Mouse (Mus musculus) mouse trophoblast stem cell (cell line): Measurements from ENCODE around the gene Hoxc12.

Source experiments
- in situ Hi-C, 2 experiments: fragments of 300-500 bp; cut with MseI, MboI; formaldehyde crosslinking; loops; 2 replicates in 1 of 2; 3 replicates in 1 of 2; pipeline ENCODE4 v1.15.1; 2025

The Hoxc12 gene

DNA sequence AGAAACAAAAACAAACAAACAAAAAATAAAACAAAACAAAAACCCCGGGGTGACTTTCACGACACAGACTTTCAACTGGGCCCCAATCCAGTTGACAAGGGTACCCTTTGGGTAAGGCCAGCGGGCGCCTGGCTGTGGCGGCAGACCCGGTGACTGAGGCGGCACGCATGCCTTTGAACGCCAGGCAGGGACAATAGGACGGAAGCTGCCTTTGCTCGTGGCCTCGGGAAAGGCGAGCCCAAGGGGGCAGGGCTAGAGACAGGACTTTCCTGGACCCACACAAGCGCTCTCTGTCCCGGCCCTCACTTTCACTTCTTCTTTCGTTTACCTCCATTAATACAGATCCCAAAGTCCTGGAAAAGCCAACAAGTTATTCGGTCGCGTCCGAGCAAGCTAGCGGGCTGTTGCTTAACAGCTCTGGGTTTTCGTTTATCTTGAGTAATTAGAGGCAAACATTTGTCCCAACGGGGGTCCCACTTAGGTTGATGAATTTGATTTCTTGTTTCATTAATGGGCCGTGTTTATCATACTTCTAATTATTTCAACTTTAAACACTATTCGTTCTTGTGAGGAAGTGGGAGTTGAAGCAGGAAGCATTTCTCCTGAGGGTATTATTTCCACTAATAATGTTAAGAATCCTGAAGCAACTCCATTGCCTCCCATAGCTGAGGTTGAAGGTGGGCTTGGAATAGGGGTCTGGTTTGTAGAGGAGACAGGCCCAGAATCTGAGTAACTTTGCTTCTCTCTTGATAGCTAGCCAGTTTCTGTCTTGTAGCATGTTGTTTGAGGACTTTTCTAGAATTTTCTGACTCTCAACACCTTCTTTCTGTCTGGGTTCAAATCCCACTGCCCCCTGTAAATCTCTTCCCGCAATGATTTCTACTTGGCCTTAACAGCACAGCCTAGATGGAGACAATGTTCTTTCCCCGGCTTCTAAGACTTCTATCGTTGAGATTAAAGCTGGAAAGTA, 27.4 kb downstream of the Hoxc12 start:
- in situ Hi-C loops, result no loop called here

DNA sequence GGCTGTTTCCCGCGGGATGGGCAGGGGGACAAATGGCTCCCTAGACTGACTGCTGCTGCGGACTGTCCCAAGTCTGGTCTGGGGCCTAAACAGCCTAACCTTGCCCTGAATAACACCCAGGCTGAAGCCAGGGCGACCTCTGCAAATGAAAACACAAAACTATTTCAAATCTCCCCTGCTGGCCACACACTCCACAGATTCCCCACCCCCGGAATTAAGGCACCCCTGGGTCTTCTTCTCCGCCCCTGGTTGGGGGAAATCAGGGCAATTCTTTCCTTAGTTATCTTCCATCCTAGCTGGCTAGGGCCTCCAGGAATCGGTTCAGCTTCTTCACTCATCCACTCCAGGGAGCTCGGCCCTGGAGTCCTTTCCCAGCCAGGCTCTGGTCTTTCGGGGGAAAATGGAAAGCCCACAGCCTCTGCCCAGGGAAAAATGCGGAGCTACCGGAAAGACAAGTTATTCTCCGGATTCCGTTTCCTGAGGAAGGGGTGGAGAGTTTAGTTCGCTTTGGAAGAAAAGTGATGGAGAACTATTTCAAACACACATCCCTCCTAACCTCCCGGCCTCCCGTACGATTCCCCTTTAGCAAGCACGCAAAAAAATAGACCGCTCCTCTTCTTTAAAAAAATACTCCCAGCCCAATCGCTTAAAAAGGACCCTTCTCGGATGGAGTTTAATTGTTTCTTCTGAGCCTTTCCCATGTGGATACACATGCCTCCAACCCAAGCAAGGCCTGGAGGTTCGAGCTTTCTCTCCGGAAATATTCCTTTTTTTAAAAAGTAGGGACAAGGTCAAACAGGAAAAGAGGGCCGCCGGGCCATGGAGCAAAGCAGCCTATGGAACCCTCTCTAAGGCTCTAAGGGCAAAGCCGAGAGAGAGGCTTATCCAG, 28.7 kb downstream of the Hoxc12 start:
- in situ Hi-C loops, result no loop called here

GRCm38 (mm10) chr15:102965892-102966775, 29.6 kb downstream of the Hoxc12 start:
- in situ Hi-C loops, result no loop called here

GRCm38 (mm10) chr15:102966776-102967311, 30.3 kb downstream of the Hoxc12 start, which contains the start of gene Hoxc10:
Gene Hoxc10, plus strand, starts transcription at chr15:102966796.
- in situ Hi-C loops, result no loop called here

- in situ Hi-C loops, result no loop called here
Observed at GRCm38 (mm10) chr15:102967312-102967510, 30.7 kb downstream of the Hoxc12 start, which contains the start of gene Hoxc5. Gene Hoxc5, plus strand, starts transcription at chr15:102967443.

- in situ Hi-C loops, result no loop called here
Observed at GRCm38 (mm10) chr15:102967511-102968397, 31.2 kb downstream of the Hoxc12 start.

DNA sequence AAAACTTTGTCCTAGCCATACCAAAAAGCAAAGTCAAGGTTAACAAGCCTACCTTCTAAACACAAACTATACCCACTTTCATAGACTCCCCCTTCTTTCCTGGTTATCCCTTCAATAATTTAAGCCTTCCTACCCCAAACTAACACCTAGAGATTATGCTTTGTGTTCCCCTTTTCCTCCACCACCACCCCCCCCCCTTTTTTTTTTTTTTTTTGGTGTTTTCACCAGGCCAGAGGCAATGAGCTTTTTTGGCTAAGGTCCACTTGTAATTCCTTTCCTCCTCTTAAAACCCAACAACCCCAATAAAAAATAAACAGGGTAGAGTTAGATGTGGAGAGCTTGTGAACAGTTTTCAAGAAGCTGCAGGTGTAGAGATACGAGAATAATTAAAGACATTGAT, 32.7 kb downstream of the Hoxc12 start:
- in situ Hi-C loops, result no loop called here

- in situ Hi-C loops, result no loop called here
Observed at GRCm38 (mm10) chr15:102970740-102971139, 34.2 kb downstream of the Hoxc12 start.

- in situ Hi-C loops, result no loop called here
Observed at GRCm38 (mm10) chr15:102972254-102972653, 35.7 kb downstream of the Hoxc12 start.

DNA sequence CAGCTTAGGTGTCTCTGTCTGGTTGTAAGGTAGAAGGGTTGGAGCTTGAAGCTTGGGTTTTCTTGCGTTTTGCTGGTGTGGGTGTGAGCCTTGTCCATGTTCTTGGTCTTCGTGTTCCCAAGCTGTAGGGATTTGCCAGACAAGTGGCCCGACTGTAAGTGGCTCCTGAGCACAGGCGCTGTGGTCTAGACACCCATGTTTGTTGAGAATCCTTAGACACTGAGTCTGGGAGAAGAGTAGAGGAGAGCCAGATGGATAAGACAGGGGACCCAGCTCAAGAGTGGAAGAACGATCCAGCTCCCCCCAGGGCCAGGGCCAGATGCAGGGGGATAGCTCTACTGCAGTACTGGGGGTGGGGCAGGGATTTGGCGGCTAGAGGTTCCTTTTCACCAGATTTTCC, 36.2 kb downstream of the Hoxc12 start:
- in situ Hi-C loops, result no loop called here

GRCm38 (mm10) chr15:102975034-102975433, 38.5 kb downstream of the Hoxc12 start:
- in situ Hi-C loops, result no loop called here

DNA sequence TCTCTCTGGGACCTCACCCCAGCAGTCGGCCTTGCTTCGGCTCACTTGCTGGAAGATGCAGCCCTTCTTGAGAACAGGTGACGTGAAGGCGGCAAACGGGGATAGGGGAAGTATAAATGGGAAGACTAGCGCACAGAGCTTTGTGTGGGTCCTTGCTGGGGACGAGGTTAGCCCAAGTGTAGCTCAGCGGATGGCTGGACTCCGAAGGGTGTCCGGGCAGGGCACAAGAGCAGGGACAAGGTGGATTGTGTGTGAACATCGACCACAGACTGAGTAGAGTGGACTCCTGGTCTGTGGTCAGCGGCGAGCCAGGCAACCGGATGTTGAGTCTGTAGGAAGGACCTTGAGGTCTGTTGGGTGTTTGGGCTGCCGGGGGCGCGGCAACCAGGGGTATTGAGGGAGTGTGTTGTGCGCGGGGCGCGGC, 39.1 kb downstream of the Hoxc12 start:
- in situ Hi-C loops, result no loop called here

GRCm38 (mm10) chr15:102976171-102976570, 39.6 kb downstream of the Hoxc12 start, which contains the start of gene Hoxc9:
Gene Hoxc9, plus strand, starts transcription at chr15:102976439.
- in situ Hi-C loops, result no loop called here

- in situ Hi-C loops, result no loop called here
Observed at GRCm38 (mm10) chr15:102976631-102977422, 40.3 kb downstream of the Hoxc12 start.

DNA sequence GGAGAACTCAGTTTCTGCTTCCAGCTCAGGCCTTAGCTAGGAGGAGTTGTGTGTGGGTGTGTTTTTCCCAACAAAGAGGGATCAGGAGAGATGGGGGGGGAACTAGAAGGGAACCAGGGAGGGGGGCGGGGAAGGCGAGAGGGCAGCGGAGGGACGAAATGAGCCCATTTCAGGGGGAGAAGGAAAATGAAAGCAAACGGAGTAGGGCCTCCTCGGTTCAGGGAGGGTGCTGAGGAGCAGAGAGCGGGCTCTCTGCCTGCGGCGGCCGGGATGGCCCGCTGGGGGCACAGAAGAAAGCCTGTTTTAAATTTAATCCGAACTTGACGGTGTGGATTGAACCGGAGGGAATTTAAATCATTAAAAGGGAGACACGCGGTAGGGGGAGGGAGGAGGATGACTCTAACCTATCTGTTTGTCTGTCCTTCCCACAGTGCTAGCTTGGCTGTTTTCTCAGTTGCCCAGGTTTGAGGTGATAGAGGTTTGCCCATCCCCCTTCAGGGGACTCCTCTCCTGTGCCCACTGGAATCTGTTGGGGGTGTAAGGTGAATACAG, 40.9 kb downstream of the Hoxc12 start:
- in situ Hi-C loops, result no loop called here

DNA sequence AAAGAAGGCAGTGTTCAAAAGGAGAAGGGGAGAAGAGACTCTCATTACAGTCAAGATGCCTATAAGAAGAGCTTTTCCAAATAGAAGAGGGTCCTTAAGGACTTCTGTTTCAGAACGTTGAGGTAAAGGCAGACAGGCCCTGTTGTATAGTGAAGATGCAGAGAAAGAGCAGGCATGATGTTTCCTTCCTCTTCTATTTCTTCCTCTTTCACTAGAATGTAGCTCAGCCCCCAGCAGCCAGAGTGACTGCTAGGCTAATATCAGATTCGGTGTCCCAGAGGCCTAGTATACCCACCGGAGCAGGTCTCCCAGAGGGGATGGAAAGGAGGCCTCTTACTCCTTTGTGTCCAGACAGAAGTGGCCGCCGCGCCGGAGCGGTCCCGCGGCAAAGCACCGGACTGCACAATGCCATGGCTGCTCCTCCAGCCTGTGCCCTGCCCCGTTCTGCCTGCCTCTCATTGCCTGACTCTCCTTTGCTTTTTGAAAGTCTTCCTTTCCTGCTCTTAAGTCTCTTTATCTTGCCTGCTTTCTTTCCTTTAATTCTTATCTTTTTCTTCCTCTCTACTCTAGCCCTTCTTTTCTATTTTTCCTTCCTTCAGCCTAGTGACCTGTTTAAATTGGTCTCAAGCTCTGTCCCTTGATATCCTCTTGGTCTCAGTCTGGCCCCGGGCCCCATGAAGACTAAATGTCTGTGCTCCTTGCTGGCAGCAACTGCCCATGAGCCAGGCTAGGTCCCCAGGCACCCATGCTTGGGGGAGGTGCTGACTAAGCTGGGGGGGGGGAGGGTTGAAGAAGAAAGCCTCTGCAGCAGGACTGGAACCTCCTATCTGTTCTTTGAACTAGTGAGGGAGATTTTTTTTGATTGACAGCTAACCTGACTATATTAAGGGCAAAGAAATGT, 42.3 kb downstream of the Hoxc12 start:
- in situ Hi-C loops, result no loop called here

DNA sequence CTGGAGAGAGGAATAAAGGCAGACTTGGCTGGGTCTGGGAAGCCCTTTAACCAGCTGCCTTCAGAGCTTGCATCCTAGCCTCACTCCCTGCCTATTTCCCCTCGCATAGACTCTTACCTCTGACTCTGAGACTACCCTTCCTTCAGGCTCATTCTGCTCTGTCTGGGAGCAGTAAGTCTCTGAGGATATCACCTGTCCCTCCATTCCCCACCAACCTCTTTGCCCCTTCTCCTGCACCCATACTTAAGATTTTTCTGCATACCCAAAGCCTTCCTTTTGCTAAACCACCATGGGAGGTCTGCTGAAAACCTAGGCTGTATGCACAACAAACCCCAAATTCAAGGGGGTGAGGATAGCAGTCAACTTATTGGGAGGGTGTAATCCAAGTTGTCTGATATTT, 43.4 kb downstream of the Hoxc12 start:
- in situ Hi-C loops, result no loop called here

DNA sequence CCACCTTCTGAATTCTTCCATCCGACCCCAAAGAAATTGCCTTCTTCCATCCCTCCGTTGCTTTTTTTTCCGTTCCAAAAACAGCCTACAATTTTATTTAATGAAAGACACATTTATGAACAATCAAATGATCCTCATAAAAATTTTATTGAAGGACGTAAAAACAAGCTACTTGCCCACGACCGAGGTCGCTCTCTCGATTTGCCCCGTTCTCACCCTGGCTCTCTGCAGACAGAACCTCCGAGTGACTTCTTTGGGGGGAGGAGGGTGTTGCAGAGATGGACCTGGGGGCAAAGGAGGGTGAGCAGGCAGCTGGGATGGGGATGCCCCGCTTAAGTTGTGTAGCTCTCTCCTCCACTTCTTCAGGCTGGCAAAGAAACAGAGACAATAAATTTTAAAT, 43.8 kb downstream of the Hoxc12 start:
- in situ Hi-C loops, result no loop called here
